Mouse (Mus musculus) forebrain, embryonic 15.5 days (tissue): ENCODE data around the gene Fam107b. TPM values are rescaled to one million over a fixed set of nuclear protein-coding genes. Genes with fewer than 3 reads are reported as not detected.

Experiments
- ATAC-seq: fragments of 200-750 bp; cut with Nextera tagmentation; replicated peaks from 2 replicates; pipeline ENCODE4 v1.8.0; 2017; ENCODE audit warnings: mild to moderate bottlenecking, moderate TSS enrichment, moderate library complexity
- H3K27ac ChIP-seq: fragments of 300-500 bp; sonication (generic); replicated peaks from 2 replicates; pipeline ENCODE4 v1.5.1; 2015; ENCODE audit warnings: mild to moderate bottlenecking, inconsistent platforms
- H3K27me3 ChIP-seq: fragments of 300-500 bp; sonication (generic); 2 replicates; pipeline ENCODE4 v1.6.1; 2015; ENCODE audit warnings: inconsistent platforms
- H3K36me3 ChIP-seq: fragments of 300-500 bp; sonication (generic); 2 replicates; pipeline ENCODE4 v1.6.1; 2015; ENCODE audit warnings: mild to moderate bottlenecking, inconsistent platforms
- H3K4me1 ChIP-seq: fragments of 300-500 bp; sonication (generic); 2 replicates; pipeline ENCODE4 v1.6.1; 2015; ENCODE audit warnings: inconsistent platforms
- H3K4me2 ChIP-seq: fragments of 300-500 bp; sonication (generic); replicated peaks from 2 replicates; pipeline ENCODE4 v1.6.1; 2015; ENCODE audit warnings: mild to moderate bottlenecking, inconsistent platforms
- H3K4me3 ChIP-seq: fragments of 300-500 bp; sonication (generic); 2 replicates; pipeline ENCODE4 v1.5.1; 2015; ENCODE audit warnings: mild to moderate bottlenecking, inconsistent platforms
- H3K9ac ChIP-seq: fragments of 300-500 bp; sonication (generic); replicated peaks from 2 replicates; pipeline ENCODE4 v1.6.1; 2015; ENCODE audit warnings: mild to moderate bottlenecking, inconsistent platforms
- H3K9me3 ChIP-seq: fragments of 300-500 bp; sonication (generic); 2 replicates; pipeline ENCODE4 v1.6.1; 2016; ENCODE audit warnings: inconsistent platforms
- WGBS: fragments of 180-500 bp; shearing (Covaris S2); methylation state at CpG from one replicate; pipeline ENCODE4 v1.1.7; 2015; ENCODE audit warnings: mixed read lengths; 5-methylcytosine and 5-hydroxymethylcytosine counted together
- polyA plus RNA-seq: library from polyadenylated mRNA; unstranded; fragments of >200 nt; fragmentation: Nextera tagmentation; extraction: Ambion mirVana; gene quantifications from 2 replicates; pipeline ENCODE4 v1.2.1, GENCODE M21; 2015

Gene Fam107b
- polyA plus RNA-seq, 1 experiment from 2014 or later = 60.4 TPM

DNA sequence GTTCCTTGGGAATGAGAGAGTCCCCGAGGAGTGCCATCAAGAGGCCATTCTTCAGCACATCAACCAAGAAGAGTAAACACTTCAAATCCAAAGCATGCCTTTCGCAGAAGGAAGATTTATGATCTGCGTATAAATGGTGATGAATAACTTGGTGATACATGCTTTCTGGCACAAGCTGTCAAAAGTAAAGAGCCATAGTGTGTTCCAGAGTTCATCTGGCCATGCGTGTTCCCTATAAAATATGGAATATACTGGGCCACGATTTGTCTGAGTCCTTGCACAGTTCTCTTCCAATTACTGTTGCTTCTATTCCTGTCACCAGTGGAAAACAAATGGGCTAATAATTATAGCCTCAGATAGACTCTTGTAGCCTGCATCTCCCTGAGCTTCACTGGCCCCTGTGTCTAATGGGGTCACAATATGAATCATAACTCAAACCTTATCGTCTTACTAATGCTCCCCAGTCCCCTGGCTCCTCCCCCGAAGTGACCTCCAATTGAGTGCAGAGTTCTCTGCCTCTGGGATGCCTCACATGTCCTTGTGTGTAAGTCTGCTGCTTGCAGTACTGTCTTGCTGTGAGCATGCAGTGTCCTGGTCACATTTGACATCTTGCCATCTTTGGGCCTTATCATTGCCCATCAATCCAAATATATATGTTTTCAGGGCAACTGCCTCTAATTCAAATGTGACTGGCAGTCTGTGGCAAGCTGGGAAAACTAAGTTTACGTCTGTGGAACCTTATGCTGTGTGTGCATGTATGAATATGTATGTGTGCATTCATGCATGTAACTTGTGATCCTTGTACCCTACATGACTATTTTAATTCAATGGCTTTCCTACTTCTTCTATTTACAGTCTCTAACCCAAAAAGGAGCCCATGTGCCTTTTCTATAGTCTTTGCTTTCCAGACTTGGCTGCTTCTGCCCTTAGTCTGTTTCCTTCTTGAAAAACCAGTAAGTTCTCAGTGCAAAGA is 252.5 kb downstream of the Fam107b start:
- H3K4me2 ChIP-seq = no peak overlapping the region
- no peak overlapping the region for H3K4me3 ChIP-seq
- no peak overlapping the region for H3K9ac ChIP-seq
- no peaks in the 10 kb centered on the region for H3K9me3 ChIP-seq
- H3K4me1 ChIP-seq = peaks cover 15% of the 10 kb centered on the region
- H3K27ac ChIP-seq = peak overlapping the region; percentile 73
- ATAC-seq = peak; percentile 51; the same call in 1 of the 2 replicates
- H3K27me3 ChIP-seq = no peaks in the 10 kb centered on the region
- WGBS = 71% methylated on average over 8 of the region's 8 CpGs
- no peaks in the 10 kb centered on the region for H3K36me3 ChIP-seq

Other genes with a start within 250 kb of the Fam107b start
- 15.2 and 15.3 TPM in 2 replicates for gene Rpp38, start 237.8 kb upstream of the Fam107b start, polyA plus RNA-seq
- gene Acbd7, start 234.3 kb upstream of the Fam107b start, polyA plus RNA-seq = 0.91 and 1.3 TPM in 2 replicates
- gene Olah, start 173.3 kb upstream of the Fam107b start, polyA plus RNA-seq = not detected in 2 replicates
- gene Meig1, start 147.8 kb upstream of the Fam107b start, polyA plus RNA-seq = 4.4 and 6.4 TPM in 2 replicates
- 8.7 and 9.9 TPM in 2 replicates for gene Dclre1c, start 146.4 kb upstream of the Fam107b start, polyA plus RNA-seq
- gene Suv39h2, start 95.5 kb upstream of the Fam107b start, polyA plus RNA-seq = 16.6 and 17.1 TPM in 2 replicates
- gene Gm45902, start 57.7 kb upstream of the Fam107b start, polyA plus RNA-seq = 7.9 and 8.1 TPM in 2 replicates
- gene Hspa14, start 57.7 kb upstream of the Fam107b start, polyA plus RNA-seq = 79.6 and 83.9 TPM in 2 replicates
- 0.22 and 0.46 TPM in 2 replicates for gene Cdnf, start 57.5 kb upstream of the Fam107b start, polyA plus RNA-seq